Mouse (Mus musculus): ENCODE measurements around the gene Arntl2. TPM values are rescaled to one million over a fixed set of nuclear protein-coding genes. Genes with fewer than 3 reads are reported as not detected.

Gene Arntl2
- 0.55 and 0.56 TPM in 2 replicates for polyA plus RNA-seq (2012; rRNA removed)

DNA sequence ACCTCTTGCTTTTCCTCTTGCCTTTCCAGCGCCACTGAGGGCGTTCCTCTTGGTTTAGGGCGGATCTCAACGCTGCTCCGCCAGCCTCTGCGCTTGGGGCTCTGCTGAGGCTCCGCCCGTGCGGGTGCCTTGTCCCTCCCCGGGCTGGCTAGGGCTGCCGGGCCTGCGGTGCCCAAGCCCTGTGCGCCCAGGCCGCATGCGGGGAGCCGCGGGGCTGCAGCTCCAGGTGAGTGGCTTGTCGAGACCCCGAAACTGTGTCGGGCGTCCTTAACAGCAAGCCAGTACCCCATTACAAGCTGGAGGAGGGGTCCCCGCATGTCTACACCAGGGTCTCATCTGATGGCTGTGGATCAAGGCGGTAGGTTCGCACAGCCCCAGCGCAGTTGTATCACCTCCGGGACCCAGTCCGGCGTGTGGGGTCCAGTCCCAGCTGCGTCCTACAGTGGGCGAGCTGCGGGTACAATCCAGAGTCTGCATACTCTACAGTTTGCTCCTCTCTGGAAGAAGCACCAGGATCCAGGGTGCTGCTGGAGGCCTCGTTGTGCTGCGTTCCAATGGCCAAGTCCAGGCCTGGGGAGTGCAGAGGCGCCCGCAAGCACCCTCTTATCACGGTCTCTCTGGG, at the start of gene Arntl2:
Gene Arntl2, plus strand, starts transcription at position 132 of the 622 bp plus-strand sequence.

DNA sequence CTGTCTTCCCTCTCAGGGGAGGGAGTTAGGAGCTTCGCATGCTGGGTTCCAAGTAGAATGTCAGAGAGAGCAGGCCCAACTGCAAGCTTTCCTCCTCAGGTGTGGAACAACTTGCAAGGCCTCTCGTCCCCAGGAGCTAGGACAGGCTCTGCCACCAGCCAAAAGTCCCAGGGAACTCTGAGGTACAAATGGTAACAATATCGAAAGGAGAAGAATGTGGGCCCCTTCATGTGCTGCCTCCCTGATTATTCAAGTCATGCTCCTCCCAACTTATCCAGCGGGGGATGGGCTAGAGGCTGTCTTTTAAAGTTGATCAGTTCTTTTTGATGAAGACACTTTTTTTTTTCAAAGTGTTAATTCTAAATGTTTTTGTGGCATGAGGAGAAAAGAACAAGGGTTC, 54.2 kb downstream of the Arntl2 start, which contains the start of gene Smco2:
Gene Smco2, plus strand, starts transcription at position 55 of the 400 bp plus-strand sequence.

Other genes starting within 250 kb of the Arntl2 start
- 43.6 and 47.3 TPM in 2 replicates for gene Fgfr1op2, start 218.9 kb upstream of the Arntl2 start, polyA plus RNA-seq (2012; rRNA removed)
- 28.0 and 28.6 TPM in 2 replicates for gene Ints13, start 218.2 kb upstream of the Arntl2 start, polyA plus RNA-seq (2012; rRNA removed)
- gene Med21, start 153.5 kb upstream of the Arntl2 start, polyA plus RNA-seq (2012; rRNA removed) = 44.7 and 50.2 TPM in 2 replicates
- gene Tm7sf3, start 153.2 kb upstream of the Arntl2 start, polyA plus RNA-seq (2012; rRNA removed) = 10.0 and 13.1 TPM in 2 replicates
- gene Stk38l, start 71.1 kb upstream of the Arntl2 start, polyA plus RNA-seq (2012; rRNA removed) = 1.9 and 2.1 TPM in 2 replicates
- not detected in 2 replicates for gene Smco2, start 54.0 kb downstream of the Arntl2 start, polyA plus RNA-seq (2012; rRNA removed)
- gene Ppfibp1, start 92.4 kb downstream of the Arntl2 start, polyA plus RNA-seq (2012; rRNA removed) = 5.0 and 5.9 TPM in 2 replicates
- not detected in 2 replicates for gene 1700034J05Rik, start 158.4 kb downstream of the Arntl2 start, polyA plus RNA-seq (2012; rRNA removed)
- 0.10 and 0.14 TPM in 2 replicates for gene Rep15, start 236.5 kb downstream of the Arntl2 start, polyA plus RNA-seq (2012; rRNA removed)
- gene Mrps35, start 246.7 kb downstream of the Arntl2 start, polyA plus RNA-seq (2012; rRNA removed) = 24.0 and 25.8 TPM in 2 replicates